Mouse (Mus musculus) kidney, postnatal 0 days (tissue): ENCODE data around the gene Inha. TPM values are rescaled to one million over a fixed set of nuclear protein-coding genes. Genes with fewer than 3 reads are reported as not detected.

Experiments
- ATAC-seq: fragments of 200-750 bp; cut with Nextera tagmentation; replicated peaks from 2 replicates; pipeline ENCODE4 v1.8.0; 2017; ENCODE audit warnings: low read depth, moderate number of reproducible peaks, moderate TSS enrichment, moderate library complexity; ENCODE audit not compliant: low FRiP score
- DNase-seq: peaks from one replicate; pipeline ENCODE4 v3.0.0-alpha.2; 2016; ENCODE audit warnings: low spot score
- H3K27ac ChIP-seq: fragments of 300-500 bp; sonication (generic); 2 replicates; pipeline ENCODE4 v1.5.1; 2014; ENCODE audit warnings: mild to moderate bottlenecking
- H3K27me3 ChIP-seq: fragments of 300-500 bp; sonication (generic); 2 replicates; pipeline ENCODE4 v1.6.1; 2014; ENCODE audit warnings: low read length, mixed read lengths; ENCODE audit not compliant: insufficient read depth
- H3K36me3 ChIP-seq: fragments of 300-500 bp; sonication (generic); 2 replicates; pipeline ENCODE4 v1.6.1; 2014; ENCODE audit warnings: low read length, mixed read lengths; ENCODE audit not compliant: insufficient read depth
- H3K4me1 ChIP-seq: fragments of 300-500 bp; sonication (generic); replicated peaks from 2 replicates; pipeline ENCODE4 v1.6.1; 2014; ENCODE audit warnings: antibody characterized with exemption, low read length, mixed read lengths; ENCODE audit not compliant: insufficient read depth
- H3K4me2 ChIP-seq: fragments of 300-500 bp; sonication (generic); 2 replicates; pipeline ENCODE4 v1.6.1; 2014; ENCODE audit warnings: mild to moderate bottlenecking, low read length, moderate library complexity, mixed read lengths
- H3K4me3 ChIP-seq: fragments of 300-500 bp; sonication (generic); replicated peaks from 2 replicates; pipeline ENCODE4 v1.5.1; 2014; ENCODE audit warnings: low read depth, low read length
- H3K9ac ChIP-seq: fragments of 300-500 bp; sonication (generic); 2 replicates; pipeline ENCODE4 v1.6.1; 2014; ENCODE audit warnings: low read depth, low read length
- H3K9me3 ChIP-seq: fragments of 300-500 bp; sonication (generic); replicated peaks from 2 replicates; pipeline ENCODE4 v1.6.1; 2016; ENCODE audit warnings: low read length, inconsistent platforms, mixed read lengths
- CTCF ChIP-seq: IDR thresholded peaks from 2 replicates; pipeline ENCODE4 v1.5.1; 2016; ENCODE audit warnings: antibody characterized with exemption, low read depth, mild to moderate bottlenecking, moderate library complexity
- WGBS: fragments of 180-500 bp; shearing (Covaris S2); extraction: QIAGEN DNeasy Blood & Tissue Kit; methylation state at CpG from one replicate; pipeline ENCODE4 v1.1.7; 2014; 5-methylcytosine and 5-hydroxymethylcytosine counted together
- polyA plus RNA-seq: library from polyadenylated mRNA; unstranded; fragments of >200 nt; fragmentation: Nextera tagmentation; extraction: Ambion mirVana; gene quantifications from 2 replicates; pipeline ENCODE4 v1.2.1, GENCODE M21; 2015

Inha gene
- polyA plus RNA-seq, 1 experiment from 2014 or later = 3.5 TPM

DNA sequence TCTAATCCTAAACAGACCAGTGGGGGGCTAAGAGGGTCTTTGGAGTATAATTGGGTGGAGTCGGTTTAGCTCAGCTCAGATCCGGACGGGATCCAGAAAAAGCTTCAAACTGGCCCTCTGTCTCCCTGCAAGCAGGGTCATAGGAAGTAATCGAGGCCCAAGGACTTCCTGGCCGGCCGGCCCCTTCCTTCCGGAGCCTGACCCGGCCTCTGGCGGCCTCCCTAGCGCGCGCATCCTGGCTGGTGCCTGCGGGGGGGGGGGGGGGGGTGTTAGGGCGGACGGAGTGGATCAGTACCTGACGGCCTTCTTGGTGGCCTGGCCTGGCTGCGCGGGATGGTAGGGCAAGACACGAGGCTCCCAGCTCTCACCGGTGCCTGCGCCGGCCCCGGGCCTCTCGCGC, 28.4 kb upstream of the Inha start:
- Histone ChIP-seq H3K9me3 (no peaks in the 10 kb centered on the region), H3K4me3 (peak overlapping the region; percentile 54), H3K4me1 (peaks cover 7% of the 10 kb centered on the region), H3K27ac (peak overlapping the region; percentile 73), H3K4me2 (peak overlapping the region; percentile 76), H3K27me3 (peaks cover 22% of the 10 kb centered on the region; the same call in 1 of the 2 replicates), H3K36me3 (peaks cover 22% of the 10 kb centered on the region), H3K9ac (peak overlapping the region; percentile 61)
- under 1% methylated on average over 21 of the region's 25 CpGs for WGBS
- DNase-seq = peak; percentile 74
- TF ChIP-seq CTCF = no peak
- no peak; the same call in 1 of the 2 replicates for ATAC-seq

GRCm38 (mm10) chr1:75478916-75479634, 27.8 kb upstream of the Inha start, which contains the start of the genes Chpf and Tmem198:
Chpf (minus strand) TSS chr1:75479307.
Tmem198 (plus strand) TSS chr1:75479532.
- H3K27ac ChIP-seq = peak within 1 kb of the TSS; percentile 73
- H3K4me3 ChIP-seq = peak within 1 kb of the TSS; percentile 54
- WGBS = under 1% methylated on average over 61 of the region's 76 CpGs
- H3K9ac ChIP-seq = peak within 1 kb of the TSS; percentile 61
- TF ChIP-seq CTCF = no peak
- H3K36me3 ChIP-seq = peaks cover 19% of the 10 kb centered on the region
- DNase-seq (peak; percentile 96), ATAC-seq (peak; percentile 89)
- no peaks in the 10 kb centered on the region for H3K9me3 ChIP-seq
- H3K4me2 ChIP-seq = peak within 1 kb of the TSS; percentile 76
- H3K4me1 ChIP-seq = peaks cover 7% of the 10 kb centered on the region
- peaks cover 25% of the 10 kb centered on the region; the same call in 1 of the 2 replicates for H3K27me3 ChIP-seq

- no peak overlapping the region for H3K27ac ChIP-seq
- peak overlapping the region; percentile 76 for H3K4me2 ChIP-seq
- no peak for TF ChIP-seq CTCF
- DNase-seq = no peak
- H3K27me3 ChIP-seq = peaks cover 31% of the 10 kb centered on the region; the same call in 1 of the 2 replicates
- under 1% methylated on average over 24 of the region's 24 CpGs for WGBS
- no peak overlapping the region for H3K9ac ChIP-seq
- H3K4me1 ChIP-seq = peaks cover 7% of the 10 kb centered on the region
- H3K4me3 ChIP-seq = peak overlapping the region; percentile 54
- no peaks in the 10 kb centered on the region for H3K9me3 ChIP-seq
- ATAC-seq = no peak; the same call in 1 of the 2 replicates
- H3K36me3 ChIP-seq = peaks cover 19% of the 10 kb centered on the region
Observed at GRCm38 (mm10) chr1:75479635-75479989, 27.3 kb upstream of the Inha start.

GRCm38 (mm10) chr1:75480036-75480435, 26.8 kb upstream of the Inha start:
- no peak for TF ChIP-seq CTCF
- H3K27me3 ChIP-seq = peaks cover 35% of the 10 kb centered on the region; the same call in 1 of the 2 replicates
- no peaks in the 10 kb centered on the region for H3K9me3 ChIP-seq
- H3K9ac ChIP-seq = no peak overlapping the region
- no peak overlapping the region for H3K27ac ChIP-seq
- DNase-seq = no peak
- H3K36me3 ChIP-seq = peaks cover 15% of the 10 kb centered on the region
- peak overlapping the region; percentile 76 for H3K4me2 ChIP-seq
- peaks cover 7% of the 10 kb centered on the region for H3K4me1 ChIP-seq
- WGBS = 18% methylated on average over 13 of the region's 13 CpGs
- peak overlapping the region; percentile 54; the same call in 1 of the 2 replicates for H3K4me3 ChIP-seq
- no peak for ATAC-seq

DNA sequence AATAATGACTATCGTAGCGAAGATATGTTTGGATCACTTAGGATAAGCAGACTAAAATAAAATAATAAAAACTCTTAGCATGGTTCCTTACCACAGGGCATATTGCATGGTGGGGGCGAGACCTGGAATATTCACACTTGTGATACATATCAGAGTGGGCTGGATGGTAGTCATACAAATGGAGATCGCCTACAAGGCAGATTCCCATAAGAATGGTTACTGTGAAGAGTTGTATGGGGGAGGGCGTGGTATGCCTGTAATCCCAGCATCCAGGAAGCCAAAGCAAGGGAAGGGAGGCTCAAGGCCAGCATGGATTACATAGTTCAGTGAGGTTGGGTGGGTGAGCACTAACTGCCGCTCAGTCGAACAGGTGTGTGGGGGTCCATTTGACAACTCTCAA, 26.1 kb upstream of the Inha start:
- no peak for ATAC-seq
- TF ChIP-seq CTCF = no peak
- no peak overlapping the region for H3K9ac ChIP-seq
- no peak for DNase-seq
- 88% methylated on average over 7 of the region's 7 CpGs for WGBS
- H3K4me3 ChIP-seq = no peak overlapping the region
- H3K4me2 ChIP-seq = no peak overlapping the region
- H3K9me3 ChIP-seq = no peaks in the 10 kb centered on the region
- H3K4me1 ChIP-seq = peaks cover 7% of the 10 kb centered on the region
- H3K27me3 ChIP-seq = peaks cover 41% of the 10 kb centered on the region
- H3K36me3 ChIP-seq = peaks cover 8% of the 10 kb centered on the region
- H3K27ac ChIP-seq = no peak overlapping the region

DNA sequence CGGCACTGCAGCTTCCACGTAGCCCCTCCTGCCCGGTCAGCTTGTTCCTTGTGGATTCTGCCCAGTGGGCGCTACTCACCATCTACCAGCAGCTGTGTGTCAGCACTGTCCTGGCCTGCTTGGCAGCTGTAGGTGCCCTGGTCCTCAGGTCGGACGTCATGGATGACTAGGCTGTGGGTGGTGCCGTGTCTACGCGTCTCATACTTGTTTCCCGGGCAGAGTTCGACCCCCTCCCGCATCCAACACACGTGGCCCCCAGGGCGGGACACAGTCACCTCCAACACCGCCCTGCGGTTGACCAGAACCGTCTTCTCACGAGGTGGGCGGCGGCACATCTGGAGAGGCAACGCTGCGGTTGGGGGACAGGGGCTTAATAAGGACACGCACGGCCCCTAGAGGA, 20.3 kb upstream of the Inha start:
- DNase-seq = no peak
- Histone ChIP-seq H3K9me3 (no peaks in the 10 kb centered on the region), H3K4me3 (no peak overlapping the region), H3K4me2 (peak overlapping the region; percentile 87), H3K36me3 (peaks cover 9% of the 10 kb centered on the region; the same call in 1 of the 2 replicates), H3K9ac (0 out of 2 replicates have a peak overlapping the region, but pooled peaks have one; percentile 46), H3K27ac (no peak overlapping the region), H3K4me1 (peaks cover 9% of the 10 kb centered on the region), H3K27me3 (peaks cover 54% of the 10 kb centered on the region)
- 13% methylated on average over 24 of the region's 24 CpGs for WGBS
- no peak for TF ChIP-seq CTCF
- peak; percentile 34 for ATAC-seq
